Mouse (Mus musculus) intestine, embryonic 15.5 days (tissue): Measurements from ENCODE around the gene 1700020D05Rik. TPM values are rescaled to one million over a fixed set of nuclear protein-coding genes. Genes with fewer than 3 reads are reported as not detected.

Source experiments
- ATAC-seq: fragments of 200-750 bp; cut with Nextera tagmentation; 2 replicates; pipeline ENCODE4 v1.8.0; 2017; ENCODE audit warnings: moderate TSS enrichment, moderate library complexity
- H3K27ac ChIP-seq: fragments of 300-500 bp; sonication (generic); 2 replicates; pipeline ENCODE4 v1.5.1; 2015; ENCODE audit warnings: mild to moderate bottlenecking, inconsistent platforms
- H3K27me3 ChIP-seq: fragments of 300-500 bp; sonication (generic); replicated peaks from 2 replicates; pipeline ENCODE4 v1.6.1; 2015; ENCODE audit warnings: inconsistent platforms
- H3K36me3 ChIP-seq: fragments of 300-500 bp; sonication (generic); 2 replicates; pipeline ENCODE4 v1.6.1; 2015; ENCODE audit warnings: inconsistent platforms
- H3K4me1 ChIP-seq: fragments of 300-500 bp; sonication (generic); replicated peaks from 2 replicates; pipeline ENCODE4 v1.6.1; 2015; ENCODE audit warnings: inconsistent platforms
- H3K4me2 ChIP-seq: fragments of 300-500 bp; sonication (generic); replicated peaks from 2 replicates; pipeline ENCODE4 v1.6.1; 2015; ENCODE audit warnings: mild to moderate bottlenecking, inconsistent platforms
- H3K4me3 ChIP-seq: fragments of 300-500 bp; sonication (generic); replicated peaks from 2 replicates; pipeline ENCODE4 v1.5.1; 2015; ENCODE audit warnings: inconsistent platforms
- H3K9ac ChIP-seq: fragments of 300-500 bp; sonication (generic); 2 replicates; pipeline ENCODE4 v1.6.1; 2015; ENCODE audit warnings: inconsistent platforms
- H3K9me3 ChIP-seq: fragments of 300-500 bp; sonication (generic); 2 replicates; pipeline ENCODE4 v1.6.1; 2016; ENCODE audit warnings: inconsistent platforms
- WGBS: fragments of 180-500 bp; shearing (Covaris S2); methylation state at CpG from one replicate; pipeline ENCODE4 v1.1.7; 2015; 5-methylcytosine and 5-hydroxymethylcytosine counted together
- polyA plus RNA-seq: library from polyadenylated mRNA; unstranded; fragments of >200 nt; fragmentation: Nextera tagmentation; extraction: Ambion mirVana; gene quantifications from 2 replicates; pipeline ENCODE4 v1.2.1, GENCODE M21; 2015

1700020D05Rik gene
- polyA plus RNA-seq, 1 experiment from 2014 or later: not detected

DNA sequence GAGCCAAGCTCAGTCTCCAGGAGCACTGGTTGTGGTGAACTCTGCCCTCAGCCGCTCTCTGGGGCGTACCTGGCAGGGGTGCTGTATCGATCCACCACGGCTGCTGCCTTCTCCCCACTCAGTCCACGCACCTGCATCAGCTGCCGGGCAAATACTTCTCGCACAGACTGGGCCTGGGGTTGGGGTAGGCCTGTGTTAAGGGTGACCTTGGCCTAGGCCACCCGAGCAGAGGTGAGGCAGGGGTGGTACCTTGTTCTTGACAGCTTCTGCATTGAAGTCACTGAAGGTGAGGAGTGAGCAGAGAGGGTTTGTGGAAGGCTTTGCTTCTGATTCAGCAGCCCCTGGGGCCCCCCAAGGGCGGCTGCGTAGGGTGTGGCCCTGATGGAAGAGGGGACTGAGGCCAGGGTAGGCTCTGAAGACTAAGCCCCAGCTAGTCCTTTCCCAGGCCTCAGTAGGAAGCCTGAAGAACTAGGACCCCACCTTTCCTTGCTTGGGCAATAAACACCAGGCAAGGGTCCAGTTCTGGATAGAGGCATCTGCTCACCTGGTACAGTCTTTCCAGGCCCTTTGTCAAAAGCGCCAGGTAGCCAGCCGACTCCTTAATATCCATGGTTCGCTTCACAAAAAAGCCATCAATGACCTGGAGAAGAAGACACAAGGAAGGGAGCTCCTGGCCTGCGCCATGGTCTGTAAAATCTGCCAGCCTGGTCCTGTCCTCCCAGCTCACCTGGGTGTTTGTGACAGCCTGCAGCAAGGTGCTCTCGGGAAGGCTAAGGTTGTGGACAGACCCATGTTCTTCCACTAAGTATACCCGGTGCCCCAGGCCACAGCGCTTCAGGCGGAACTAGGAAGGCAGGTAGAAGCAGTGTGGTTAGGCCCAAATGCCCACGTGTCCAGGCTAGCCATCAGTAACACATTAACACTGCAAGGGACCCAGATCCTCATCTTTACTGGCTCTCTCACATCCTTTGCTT is 19.9 kb downstream of the 1700020D05Rik start:
- Histone ChIP-seq H3K27ac (no peak overlapping the region), H3K4me3 (no peak overlapping the region), H3K4me1 (peaks cover 16% of the 10 kb centered on the region), H3K36me3 (peaks cover 26% of the 10 kb centered on the region), H3K4me2 (no peak overlapping the region), H3K9me3 (no peaks in the 10 kb centered on the region), H3K27me3 (no peaks in the 10 kb centered on the region), H3K9ac (no peak overlapping the region)
- 89% methylated on average over 19 of the region's 19 CpGs for WGBS
- no peak for ATAC-seq

DNA sequence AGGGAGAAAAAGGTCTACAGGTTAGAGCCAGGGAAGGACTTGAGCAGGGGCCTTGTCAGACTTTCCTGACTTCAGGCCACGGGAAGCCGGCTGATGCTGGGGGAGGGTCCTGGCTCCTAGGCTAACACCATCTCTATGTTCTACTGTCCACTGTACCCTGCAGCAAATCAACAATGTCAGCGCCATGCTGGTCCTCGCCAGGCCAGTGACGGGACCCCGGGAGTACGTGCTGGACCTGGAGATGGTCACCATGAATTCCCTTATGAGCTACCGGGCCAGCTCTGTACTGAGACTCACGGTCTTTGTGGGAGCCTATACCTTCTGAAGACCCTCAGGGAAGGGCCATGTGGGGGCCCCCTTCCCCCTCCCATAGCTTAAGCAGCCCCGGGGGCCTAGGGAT is 22.2 kb downstream of the 1700020D05Rik start:
- Histone ChIP-seq H3K9me3 (no peaks in the 10 kb centered on the region), H3K4me3 (no peak overlapping the region), H3K27me3 (no peaks in the 10 kb centered on the region), H3K4me1 (peaks cover 8% of the 10 kb centered on the region; the same call in 1 of the 2 replicates), H3K9ac (no peak overlapping the region), H3K36me3 (peaks cover 27% of the 10 kb centered on the region), H3K27ac (no peak overlapping the region), H3K4me2 (no peak overlapping the region)
- 92% methylated on average over 10 of the region's 10 CpGs for WGBS
- no peak for ATAC-seq

DNA sequence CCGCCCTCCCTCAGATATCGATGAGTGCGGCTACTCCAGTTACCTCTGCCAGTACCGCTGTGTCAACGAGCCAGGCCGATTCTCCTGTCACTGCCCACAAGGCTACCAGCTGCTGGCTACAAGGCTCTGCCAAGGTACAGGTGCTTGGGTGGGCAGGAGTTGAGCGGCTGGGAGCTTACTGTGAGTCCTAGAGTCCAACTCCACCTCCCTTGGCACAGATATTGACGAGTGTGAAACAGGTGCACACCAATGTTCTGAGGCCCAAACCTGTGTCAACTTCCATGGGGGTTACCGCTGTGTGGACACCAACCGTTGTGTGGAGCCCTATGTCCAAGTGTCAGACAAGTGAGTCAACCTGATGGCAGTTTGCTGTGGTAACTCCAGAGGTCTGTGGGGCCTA is 23.6 kb downstream of the 1700020D05Rik start:
- no peak for ATAC-seq
- WGBS: 91% methylated on average over 10 of the region's 10 CpGs
- Histone ChIP-seq H3K4me3 (no peak overlapping the region), H3K27ac (no peak overlapping the region), H3K9ac (no peak overlapping the region), H3K4me1 (peaks cover 12% of the 10 kb centered on the region), H3K4me2 (no peak overlapping the region), H3K27me3 (no peaks in the 10 kb centered on the region), H3K9me3 (no peaks in the 10 kb centered on the region), H3K36me3 (peaks cover 27% of the 10 kb centered on the region)

DNA sequence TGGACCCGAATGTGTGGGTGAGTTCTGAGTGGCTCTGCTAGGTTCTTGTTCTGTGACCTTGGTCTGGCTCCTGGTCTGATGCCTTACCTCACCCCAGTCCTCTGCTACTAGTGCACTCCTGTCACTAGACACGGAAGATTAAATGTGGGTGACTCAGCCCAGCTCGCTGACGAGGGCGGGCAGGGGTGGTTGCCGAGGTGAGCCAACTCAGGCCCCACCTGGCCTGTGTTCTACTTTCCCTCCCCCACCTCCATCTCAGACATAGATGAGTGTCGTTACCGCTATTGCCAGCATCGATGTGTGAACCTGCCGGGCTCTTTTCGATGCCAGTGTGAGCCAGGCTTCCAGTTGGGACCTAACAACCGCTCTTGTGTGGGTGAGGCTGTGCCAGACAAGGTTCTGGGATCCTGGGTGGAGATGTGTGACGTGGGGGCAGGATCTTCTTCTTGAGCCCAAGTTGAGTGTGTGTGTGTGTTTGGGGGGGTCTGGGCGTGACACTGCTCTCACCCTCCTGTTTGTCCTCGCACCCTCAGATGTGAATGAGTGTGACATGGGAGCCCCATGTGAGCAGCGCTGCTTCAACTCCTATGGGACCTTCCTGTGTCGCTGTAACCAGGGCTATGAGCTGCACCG is 25.8 kb downstream of the 1700020D05Rik start:
- Histone ChIP-seq H3K4me2 (no peak overlapping the region), H3K36me3 (peaks cover 21% of the 10 kb centered on the region), H3K27ac (no peak overlapping the region), H3K9me3 (no peaks in the 10 kb centered on the region), H3K4me1 (peaks cover 18% of the 10 kb centered on the region), H3K27me3 (no peaks in the 10 kb centered on the region), H3K9ac (no peak overlapping the region), H3K4me3 (no peak overlapping the region)
- ATAC-seq: no peak
- 88% methylated on average over 18 of the region's 18 CpGs for WGBS

DNA sequence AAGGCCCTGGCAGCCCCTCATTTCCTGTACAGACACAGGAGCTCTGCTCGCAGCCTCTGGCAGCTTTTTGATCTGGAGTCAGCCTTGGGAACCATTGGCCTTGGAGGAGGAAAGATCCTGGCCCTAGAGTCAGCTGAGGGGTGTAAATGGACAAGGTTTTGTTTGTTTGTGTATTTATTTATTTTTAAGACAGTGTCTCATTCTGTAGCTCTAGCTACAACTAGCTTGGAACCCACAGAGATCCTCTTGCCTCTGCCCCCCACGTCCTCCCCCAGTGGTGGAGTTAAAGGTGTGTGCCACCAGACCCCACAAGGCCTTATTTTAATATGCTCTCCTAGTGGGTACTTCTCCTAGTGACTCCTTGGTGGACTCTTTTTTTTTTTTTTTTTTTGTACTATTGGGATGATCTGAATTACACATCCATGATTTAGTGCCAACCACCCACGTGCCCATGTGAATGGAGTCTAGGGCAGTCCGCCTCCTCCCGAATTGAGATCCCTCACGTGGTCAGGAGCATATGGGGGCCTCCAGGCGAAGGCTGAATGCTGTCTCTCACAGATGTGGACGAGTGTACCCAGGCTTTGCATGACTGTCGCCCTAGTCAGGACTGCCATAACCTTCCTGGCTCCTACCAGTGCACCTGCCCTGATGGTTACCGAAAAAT is 26.5 kb downstream of the 1700020D05Rik start:
- no peak overlapping the region for H3K27ac ChIP-seq
- no peaks in the 10 kb centered on the region for H3K27me3 ChIP-seq
- peaks cover 17% of the 10 kb centered on the region for H3K36me3 ChIP-seq
- 87% methylated on average over 10 of the region's 10 CpGs for WGBS
- no peak for ATAC-seq
- peaks cover 18% of the 10 kb centered on the region for H3K4me1 ChIP-seq
- H3K4me3 ChIP-seq: no peak overlapping the region
- H3K9me3 ChIP-seq: no peaks in the 10 kb centered on the region
- no peak overlapping the region for H3K9ac ChIP-seq
- H3K4me2 ChIP-seq: no peak overlapping the region

DNA sequence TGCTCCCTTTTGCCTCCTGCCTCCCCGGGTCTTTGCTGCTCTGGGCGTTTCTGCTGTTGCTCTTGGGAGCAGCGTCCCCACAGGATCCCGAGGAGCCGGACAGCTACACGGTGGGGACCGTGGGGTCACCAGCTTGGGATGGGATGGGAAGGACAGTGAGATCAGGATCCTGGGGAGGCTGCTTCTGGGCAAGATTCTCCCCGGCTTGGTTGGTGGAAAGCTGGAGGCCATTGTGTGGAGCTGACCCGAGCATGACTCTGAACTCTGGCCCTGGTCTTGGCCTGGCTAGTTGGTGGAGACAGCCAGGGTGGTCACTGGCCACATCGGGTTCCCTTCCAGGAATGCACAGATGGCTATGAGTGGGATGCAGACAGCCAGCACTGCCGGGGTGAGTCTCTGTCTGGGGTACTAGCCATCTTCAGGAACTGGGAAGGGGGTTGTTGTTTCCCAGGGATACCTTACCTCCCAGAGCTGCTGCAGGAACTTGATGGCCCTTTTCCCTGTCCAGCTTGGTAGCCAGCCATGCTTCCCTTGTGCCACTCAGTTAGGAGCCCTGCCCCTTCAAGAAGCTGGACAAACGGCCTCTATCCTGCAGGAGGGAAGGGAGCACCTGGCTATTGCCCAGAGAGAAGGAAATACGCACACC is 28.4 kb downstream of the 1700020D05Rik start:
- 19% methylated on average over 13 of the region's 13 CpGs for WGBS
- Histone ChIP-seq H3K4me2 (peak overlapping the region; percentile 90), H3K4me1 (peaks cover 18% of the 10 kb centered on the region), H3K9ac (peak overlapping the region; percentile 71), H3K4me3 (peak overlapping the region; percentile 58), H3K36me3 (0 out of 2 replicates have a peak, but pooled peaks cover 4% of the 10 kb centered on the region), H3K27ac (peak overlapping the region; percentile 87), H3K27me3 (no peaks in the 10 kb centered on the region), H3K9me3 (no peaks in the 10 kb centered on the region)
- ATAC-seq: peak; percentile 24

DNA sequence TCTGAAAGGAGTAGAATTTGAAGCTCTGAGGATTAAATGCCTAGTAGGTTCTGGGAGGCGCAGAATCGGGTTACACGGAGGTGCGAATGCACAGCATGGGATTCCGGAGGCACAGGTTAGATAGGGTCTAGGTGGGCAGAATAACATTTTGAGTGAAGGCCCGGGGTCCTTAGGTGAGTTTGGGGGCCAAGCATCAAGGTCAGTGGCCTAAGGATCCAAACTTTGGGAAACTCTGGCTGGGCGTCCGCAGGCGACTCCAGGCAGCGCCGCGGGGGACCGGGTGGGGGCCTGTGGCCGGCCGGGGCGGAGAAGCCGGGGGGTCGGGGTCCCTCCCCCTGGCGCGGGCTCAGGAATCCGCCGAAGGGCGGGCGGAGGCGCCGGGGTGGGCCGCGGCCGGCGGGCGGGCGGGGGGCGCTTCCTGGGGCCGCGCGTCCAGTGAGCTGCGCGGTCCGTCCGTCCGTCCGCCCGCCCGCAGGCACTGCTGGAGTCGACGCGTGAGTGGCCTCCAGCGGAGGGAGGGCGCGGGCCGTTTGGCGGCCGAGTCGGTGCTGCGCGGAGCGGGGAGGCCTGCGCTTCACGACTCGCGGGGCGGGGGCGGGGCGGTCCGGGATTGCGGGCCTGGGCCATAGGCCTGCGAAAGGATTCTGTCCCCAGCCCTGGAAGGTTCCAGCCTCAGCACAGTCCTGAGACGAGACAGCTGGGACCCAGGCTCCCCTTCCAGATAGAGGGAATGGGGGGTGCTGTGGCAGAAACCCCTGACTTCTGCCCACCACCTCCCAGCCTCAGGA is 29.1 kb downstream of the 1700020D05Rik start:
- H3K36me3 ChIP-seq: 0 out of 2 replicates have a peak, but pooled peaks cover 4% of the 10 kb centered on the region
- H3K4me1 ChIP-seq: peaks cover 18% of the 10 kb centered on the region
- H3K4me2 ChIP-seq: peak overlapping the region; percentile 90
- WGBS: under 1% methylated on average over 63 of the region's 68 CpGs
- H3K27me3 ChIP-seq: no peaks in the 10 kb centered on the region
- H3K9me3 ChIP-seq: no peaks in the 10 kb centered on the region
- H3K27ac ChIP-seq: peak overlapping the region; percentile 87
- peak overlapping the region; percentile 71 for H3K9ac ChIP-seq
- peak; percentile 68 for ATAC-seq
- peak overlapping the region; percentile 58 for H3K4me3 ChIP-seq

DNA sequence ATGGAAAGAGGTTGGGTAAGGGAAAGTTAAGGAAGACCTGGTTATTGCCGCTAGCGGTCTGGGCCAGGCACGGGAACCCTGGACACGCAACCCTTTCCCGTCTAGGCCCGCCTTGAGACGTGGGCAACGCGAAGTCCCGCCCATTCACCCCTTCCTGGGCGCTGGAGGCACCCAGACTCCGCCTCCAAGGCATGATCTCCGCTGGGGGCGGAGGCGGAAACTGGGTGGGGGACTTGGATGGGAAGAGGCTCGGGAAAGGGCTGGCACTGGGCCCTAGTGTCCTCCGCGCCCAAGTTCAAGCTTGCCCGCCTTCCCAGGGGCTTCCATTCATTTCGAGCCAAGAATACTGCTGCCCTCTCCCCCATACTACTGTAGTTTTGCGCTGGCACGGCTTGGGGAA is 29.9 kb downstream of the 1700020D05Rik start, which contains the start of gene Efemp2:
Efemp2 (plus strand) TSS at position 235 of the 400 bp plus-strand sequence.
- Histone ChIP-seq H3K27me3 (no peaks in the 10 kb centered on the region), H3K4me1 (peaks cover 18% of the 10 kb centered on the region), H3K4me3 (peak within 1 kb of the TSS; percentile 58), H3K4me2 (peak within 1 kb of the TSS; percentile 90), H3K36me3 (0 out of 2 replicates have a peak, but pooled peaks cover 2% of the 10 kb centered on the region), H3K27ac (peak within 1 kb of the TSS; percentile 87), H3K9me3 (no peaks in the 10 kb centered on the region), H3K9ac (peak within 1 kb of the TSS; percentile 71)
- under 1% methylated on average over 22 of the region's 22 CpGs for WGBS
- peak; percentile 87 for ATAC-seq

DNA sequence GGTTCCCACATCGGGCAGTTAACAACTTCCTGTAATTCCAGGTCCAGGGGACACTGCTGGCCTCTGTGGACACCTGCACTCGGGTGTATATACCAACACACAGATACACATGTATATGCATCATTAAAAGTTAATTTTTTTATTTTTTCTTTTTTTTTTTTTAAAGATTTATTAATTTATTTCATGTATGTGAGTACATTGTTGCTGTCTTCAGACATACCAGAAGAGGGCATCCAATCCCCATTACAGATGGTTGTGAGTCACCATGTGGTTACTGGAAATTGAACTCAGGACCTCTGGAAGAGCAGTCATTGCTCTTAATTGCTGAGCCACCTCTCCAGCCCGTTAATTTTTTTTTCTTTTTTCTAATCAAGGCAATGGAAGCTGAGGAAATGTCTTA is 30.7 kb downstream of the 1700020D05Rik start:
- Histone ChIP-seq H3K27ac (no peak overlapping the region), H3K9ac (no peak overlapping the region), H3K4me1 (peaks cover 18% of the 10 kb centered on the region)

DNA sequence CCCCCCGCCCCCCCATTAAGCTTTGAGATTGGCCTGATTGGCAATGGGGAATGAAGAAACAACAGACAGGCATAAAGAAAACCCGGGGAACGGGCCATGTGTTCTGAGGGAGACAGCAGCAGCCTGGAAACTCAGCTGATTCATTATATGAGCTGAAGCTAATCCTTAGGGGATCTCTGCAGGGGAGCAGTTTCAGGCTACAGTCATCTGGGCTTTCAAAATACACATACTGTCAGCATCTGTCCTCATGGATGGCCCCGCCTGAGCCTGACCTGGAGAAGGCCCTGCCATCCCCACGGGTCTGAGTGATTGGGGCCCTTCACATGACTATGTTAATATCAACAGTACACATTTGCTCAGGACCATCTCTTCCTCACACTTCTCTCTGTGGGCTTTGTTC is 31.7 kb downstream of the 1700020D05Rik start:
- Histone ChIP-seq H3K9ac (no peak overlapping the region), H3K36me3 (peaks cover 5% of the 10 kb centered on the region; the same call in 1 of the 2 replicates), H3K27me3 (no peaks in the 10 kb centered on the region), H3K9me3 (no peaks in the 10 kb centered on the region), H3K27ac (no peak overlapping the region), H3K4me3 (no peak overlapping the region), H3K4me2 (no peak overlapping the region), H3K4me1 (peaks cover 17% of the 10 kb centered on the region)
- ATAC-seq: no peak
- 51% methylated on average over 5 of the region's 5 CpGs for WGBS

More for the DNA sequence above, 30.7 kb downstream of the 1700020D05Rik start:
- no peak for ATAC-seq
- Histone ChIP-seq H3K36me3 (no peaks in the 10 kb centered on the region), H3K9me3 (no peaks in the 10 kb centered on the region), H3K27me3 (no peaks in the 10 kb centered on the region), H3K4me3 (no peak overlapping the region), H3K4me2 (0 out of 2 replicates have a peak overlapping the region, but pooled peaks have one; percentile 90)
- 75% methylated on average over 3 of the region's 3 CpGs for whole genome bisulfite sequencing

DNA sequence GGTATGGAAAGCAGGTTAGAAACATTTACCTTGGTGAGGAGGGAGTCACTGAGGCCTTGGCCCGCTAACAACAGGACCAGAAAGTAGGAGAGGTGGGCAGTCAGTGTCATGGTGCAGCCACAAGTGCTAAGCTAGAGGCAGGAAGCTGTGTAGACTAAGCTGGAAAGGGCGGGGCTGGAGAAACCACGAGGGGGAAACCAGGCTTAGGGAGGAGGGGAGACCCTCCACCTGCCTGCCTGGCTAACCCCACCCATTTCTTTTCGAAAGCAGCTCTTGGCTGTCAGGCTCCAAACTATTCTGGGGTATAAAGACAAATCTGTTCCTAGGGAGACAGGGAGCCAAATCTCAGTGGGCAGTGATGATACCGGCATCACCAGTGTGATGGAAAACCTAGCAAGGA is 35.2 kb downstream of the 1700020D05Rik start, which contains the start of gene Ctsw:
Ctsw (minus strand) TSS at position 134 of the 400 bp plus-strand sequence.
- no peak for ATAC-seq
- Histone ChIP-seq H3K4me1 (no peaks in the 10 kb centered on the region; the same call in 1 of the 2 replicates), H3K36me3 (peaks cover 23% of the 10 kb centered on the region; the same call in 1 of the 2 replicates), H3K27ac (no peak within 1 kb of the TSS), H3K4me2 (no peak within 1 kb of the TSS), H3K27me3 (no peaks in the 10 kb centered on the region), H3K9me3 (no peaks in the 10 kb centered on the region), H3K4me3 (no peak within 1 kb of the TSS), H3K9ac (0 out of 2 replicates have a peak within 1 kb of the TSS, but pooled peaks have one; percentile 17)
- 46% methylated on average over 5 of the region's 5 CpGs for WGBS
